Mouse (Mus musculus) MEL (cell line): ENCODE measurements around the gene Prkcb. TPM values are rescaled to one million over a fixed set of nuclear protein-coding genes. Genes with fewer than 3 reads are reported as not detected.

Source experiments
- DNase-seq: peaks from one replicate; pipeline ENCODE4 v3.0.0; 2011; ENCODE audit warnings: low read depth, low spot score
- H3K27ac ChIP-seq: 2 replicates; pipeline ENCODE4 v1.5.1; 2012; ENCODE audit warnings: low read depth, mild to moderate bottlenecking, control low read depth, low read length, moderate library complexity; ENCODE audit not compliant: control insufficient read depth
- H3K27me3 ChIP-seq, 2 experiments: fragments of 150-350 bp in 1 of 2; sonication (generic) in 1 of 2; 2 replicates each; pipeline ENCODE4 v1.6.1; 2012; ENCODE audit warnings: low read length in 2 of 2, mild to moderate bottlenecking in 2 of 2, improper control_type of control experiment in 1 of 2, moderate library complexity in 1 of 2; ENCODE audit not compliant: insufficient read depth in 2 of 2, control insufficient read depth in 1 of 2
- H3K36me3 ChIP-seq, 2 experiments: 2 replicates each; pipeline ENCODE4 v1.6.1; 2012 to 2014; ENCODE audit warnings: low read length in 2 of 2, improper control_type of control experiment in 1 of 2, inconsistent platforms in 1 of 2, mild to moderate bottlenecking in 1 of 2; ENCODE audit not compliant: insufficient read depth in 2 of 2, control insufficient read depth in 1 of 2
- H3K4me1 ChIP-seq, 2 experiments: fragments of 150-350 bp in 1 of 2; sonication (generic) in 1 of 2; 2 replicates each; pipeline ENCODE4 v1.6.1; 2012; ENCODE audit warnings: low read length in 2 of 2, improper control_type of control experiment in 1 of 2, mild to moderate bottlenecking in 1 of 2; ENCODE audit not compliant: insufficient read depth in 2 of 2, control insufficient read depth in 1 of 2
- H3K4me3 ChIP-seq, 2 experiments: fragments of 150-350 bp in 1 of 2; sonication (generic) in 1 of 2; 2 replicates each; pipeline ENCODE4 v1.5.1; 2012; ENCODE audit warnings: low read depth in 2 of 2, low read length in 2 of 2, mild to moderate bottlenecking in 2 of 2, moderate library complexity in 2 of 2, control low read depth in 1 of 2, improper control_type of control experiment in 1 of 2; ENCODE audit not compliant: control insufficient read depth in 1 of 2, insufficient read depth in 1 of 2
- H3K79me2 ChIP-seq: 2 replicates; pipeline ENCODE4 v1.6.1; 2012; ENCODE audit warnings: mild to moderate bottlenecking, low read length, moderate library complexity; ENCODE audit not compliant: control insufficient read depth, poor library complexity, insufficient read depth
- H3K9ac ChIP-seq: 2 replicates; pipeline ENCODE4 v1.6.1; 2012; ENCODE audit warnings: low read depth, mild to moderate bottlenecking, control low read depth, low read length, moderate library complexity; ENCODE audit not compliant: control insufficient read depth, poor library complexity, severe bottlenecking
- H3K9me3 ChIP-seq: fragments of 150-350 bp; sonication (generic); replicated peaks from 2 replicates; pipeline ENCODE4 v1.6.1; 2012; ENCODE audit warnings: mild to moderate bottlenecking, low read length, improper control_type of control experiment, moderate library complexity; ENCODE audit not compliant: insufficient read depth
- BHLHE40 ChIP-seq: IDR thresholded peaks from 2 replicates; pipeline ENCODE4 v1.6.1; 2012; ENCODE audit warnings: low read depth, mild to moderate bottlenecking, inconsistent platforms, low read length, improper control_type of control experiment, borderline replicate concordance
- CHD2 ChIP-seq: IDR thresholded peaks from 2 replicates; pipeline ENCODE4 v1.6.1; 2011; ENCODE audit warnings: low read length, improper control_type of control experiment
- ELF1 ChIP-seq: IDR thresholded peaks from 2 replicates; pipeline ENCODE4 v1.6.1; 2014; ENCODE audit warnings: low read depth, mild to moderate bottlenecking, inconsistent platforms, low read length, improper control_type of control experiment, moderate library complexity
- GATA1 ChIP-seq: IDR thresholded peaks from 2 replicates; pipeline ENCODE4 v1.6.1; 2011; ENCODE audit warnings: low read depth, low read length, improper control_type of control experiment
- HCFC1 ChIP-seq: IDR thresholded peaks from 2 replicates; pipeline ENCODE4 v1.6.1; 2012; ENCODE audit warnings: low read depth, mild to moderate bottlenecking, inconsistent platforms, low read length, improper control_type of control experiment, moderate library complexity
- MAFK ChIP-seq: IDR thresholded peaks from 2 replicates; pipeline ENCODE4 v1.6.1; 2011; ENCODE audit warnings: low read depth, mild to moderate bottlenecking, low read length, improper control_type of control experiment, borderline replicate concordance
- MAZ ChIP-seq: IDR thresholded peaks from 2 replicates; pipeline ENCODE4 v1.6.1; 2012; ENCODE audit warnings: low read depth, mild to moderate bottlenecking, inconsistent platforms, low read length, improper control_type of control experiment
- POLR2A ChIP-seq, 2 experiments: IDR thresholded peaks; 2 replicates each; pipeline ENCODE4 v1.6.1; 2011 to 2012; ENCODE audit warnings: low read length in 2 of 2, mild to moderate bottlenecking in 2 of 2, control low read depth in 1 of 2, improper control_type of control experiment in 1 of 2, low read depth in 1 of 2, moderate library complexity in 1 of 2; ENCODE audit not compliant: control insufficient read depth in 1 of 2, insufficient read depth in 1 of 2, poor library complexity in 1 of 2
- POLR2AphosphoS2 ChIP-seq: IDR thresholded peaks from 2 replicates; pipeline ENCODE4 v1.6.1; 2011; ENCODE audit warnings: low read length, improper control_type of control experiment
- RAD21 ChIP-seq: IDR thresholded peaks from 2 replicates; pipeline ENCODE4 v1.6.1; 2011; ENCODE audit warnings: mild to moderate bottlenecking, low read depth, low read length, improper control_type of control experiment
- SMC3 ChIP-seq: IDR thresholded peaks from 2 replicates; pipeline ENCODE4 v1.6.1; 2011; ENCODE audit warnings: low read depth, low read length, improper control_type of control experiment
- ZC3H11A ChIP-seq: IDR thresholded peaks from 2 replicates; pipeline ENCODE4 v1.6.1; 2012; ENCODE audit warnings: low read depth, mild to moderate bottlenecking, inconsistent platforms, low read length, improper control_type of control experiment
- ZMIZ1 ChIP-seq: IDR thresholded peaks from 2 replicates; pipeline ENCODE4 v1.6.1; 2012; ENCODE audit warnings: low read depth, mild to moderate bottlenecking, inconsistent platforms, low read length, improper control_type of control experiment, moderate library complexity
- polyA plus RNA-seq, 2 experiments: library from polyadenylated mRNA; stranded (reverse) in 1 of 2; unstranded in 1 of 2; fragments of >175 nt in 1 of 2; fragments of >200 nt in 1 of 2; gene quantifications; 2 replicates each; pipeline versions ENCODE4 v1.2.1 to v1.2.4; 2012; ENCODE audit warnings: low replicate concordance in 2 of 2, low read depth in 1 of 2; ENCODE audit not compliant: insufficient read length in 2 of 2, insufficient read depth in 1 of 2, missing spikeins in 1 of 2
- total RNA-seq: library from RNA; depleted of rRNA; stranded (reverse); fragments of 300-350 nt; gene quantifications from 2 replicates; pipeline ENCODE4 v1.2.3, GENCODE M21; 2012

Gene Prkcb
- total and polyA plus RNA-seq, 3 experiments, result not detected

DNA sequence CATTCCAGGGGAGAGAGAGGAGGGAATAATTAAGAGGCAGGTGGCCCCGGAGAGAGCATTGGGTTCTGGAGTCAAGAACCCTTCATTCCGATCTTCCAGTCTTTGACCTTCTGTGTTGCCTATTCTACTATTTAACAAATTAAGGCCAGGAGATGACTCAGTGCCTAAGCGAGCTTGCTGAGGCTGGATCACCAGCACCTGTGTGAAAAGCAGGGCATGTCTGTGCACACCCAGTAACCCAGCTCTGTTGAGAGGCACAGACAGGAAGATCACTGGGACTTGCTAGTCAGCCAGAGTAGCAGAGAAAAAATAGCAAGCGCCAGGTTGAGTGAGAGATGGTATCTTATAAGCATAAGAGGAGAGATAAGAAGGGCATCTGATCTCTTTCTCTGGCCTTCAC is 146.4 kb downstream of the Prkcb start:
- DNase-seq, result no peak
- H3K9me3 ChIP-seq, result no peaks in the 10 kb centered on the region
- H3K27me3 ChIP-seq, result no peaks in the 10 kb centered on the region
- TF ChIP-seq RAD21, result no peak
- no peak for TF ChIP-seq SMC3
- TF ChIP-seq MAFK, result no peak
- TF ChIP-seq GATA1, result no peak
- no peak for TF ChIP-seq POLR2A (IDR thresholded peaks at IDR 0.05; ENCODE audit: control insufficient read depth in 1 of 2, insufficient read depth in 1 of 2, low read depth in 1 of 2, low read length in 2 of 2, poor library complexity in 1 of 2)
- no peak for TF ChIP-seq POLR2AphosphoS2
- TF ChIP-seq HCFC1, result no peak
- TF ChIP-seq, all 39 proteins: peak for 0
- Histone ChIP-seq H3K27ac (no peak overlapping the region), H3K4me3 (no peak overlapping the region), H3K4me1 (no peaks in the 10 kb centered on the region), H3K79me2 (no peaks in the 10 kb centered on the region), H3K9ac (no peak overlapping the region), H3K36me3 (no peaks in the 10 kb centered on the region)

DNA sequence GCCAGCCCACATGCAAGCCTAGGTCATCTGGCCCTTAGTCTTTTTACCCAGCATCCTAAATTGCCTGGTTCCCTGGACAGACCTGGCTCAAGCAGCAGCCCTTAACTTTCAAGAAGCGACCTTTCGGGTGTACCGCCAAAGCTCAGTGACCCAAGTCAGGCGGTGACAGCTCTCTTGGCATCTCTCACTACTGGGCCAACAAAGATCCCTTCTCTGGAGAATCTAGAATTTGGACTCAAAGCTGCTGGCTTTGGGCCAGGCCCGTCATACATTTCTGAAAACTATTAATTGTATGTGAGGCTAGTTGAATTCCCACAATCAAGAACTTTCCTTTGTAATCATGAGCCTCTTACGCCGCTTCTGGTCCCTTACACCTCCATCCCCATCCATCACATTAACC is 147.0 kb downstream of the Prkcb start:
- no peak overlapping the region for H3K27ac ChIP-seq
- TF ChIP-seq CHD2 (no peak), ZC3H11A (no peak), MAZ (no peak), ZMIZ1 (no peak), POLR2A (IDR thresholded peaks at IDR 0.05; ENCODE audit: control insufficient read depth in 1 of 2, insufficient read depth in 1 of 2, low read depth in 1 of 2, low read length in 2 of 2, poor library complexity in 1 of 2) (no peak), BHLHE40 (no peak), ELF1 (no peak)
- TF ChIP-seq, all 39 proteins: peak for 0
- H3K4me3 ChIP-seq, result no peak overlapping the region
- DNase-seq, result no peak
- no peaks in the 10 kb centered on the region for H3K27me3 ChIP-seq
- no peaks in the 10 kb centered on the region for H3K36me3 ChIP-seq
- H3K4me1 ChIP-seq, result no peaks in the 10 kb centered on the region
- H3K79me2 ChIP-seq, result no peaks in the 10 kb centered on the region
- no peak overlapping the region for H3K9ac ChIP-seq
- no peaks in the 10 kb centered on the region for H3K9me3 ChIP-seq

DNA sequence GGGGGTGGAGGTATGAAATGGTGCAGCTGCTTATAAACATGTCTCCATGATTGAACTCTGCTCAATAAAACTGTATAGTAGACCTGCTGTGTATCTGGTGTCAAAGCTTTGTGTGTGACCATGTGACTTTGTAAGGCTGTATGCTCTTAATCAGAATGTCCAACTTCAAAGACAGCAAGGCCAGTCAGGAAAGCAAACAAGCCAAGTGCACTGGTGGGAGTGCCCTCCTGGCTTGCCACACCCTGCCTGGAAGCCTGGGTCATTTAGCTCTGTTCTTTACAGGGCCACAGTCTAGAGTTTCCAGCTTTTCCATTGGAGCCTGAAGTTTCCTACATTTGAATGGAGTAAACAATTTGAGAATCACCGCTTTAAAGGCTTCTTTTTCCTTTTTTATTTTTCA is 148.8 kb downstream of the Prkcb start:
- Histone ChIP-seq H3K36me3 (no peaks in the 10 kb centered on the region), H3K9ac (no peak overlapping the region), H3K4me1 (no peaks in the 10 kb centered on the region), H3K27me3 (no peaks in the 10 kb centered on the region), H3K27ac (no peak overlapping the region), H3K4me3 (no peak overlapping the region), H3K79me2 (no peaks in the 10 kb centered on the region), H3K9me3 (no peaks in the 10 kb centered on the region)
- DNase-seq, result no peak
- no peak for TF ChIP-seq MAFK
- TF ChIP-seq ELF1, result no peak
